Mouse (Mus musculus): ENCODE results near the gene Hsd11b2. TPM values are rescaled to one million over a fixed set of nuclear protein-coding genes. Genes with fewer than 3 reads are reported as not detected.

The Hsd11b2 gene
- polyA plus RNA-seq, 1 experiment from 2014 or later, result 2.8 TPM

DNA sequence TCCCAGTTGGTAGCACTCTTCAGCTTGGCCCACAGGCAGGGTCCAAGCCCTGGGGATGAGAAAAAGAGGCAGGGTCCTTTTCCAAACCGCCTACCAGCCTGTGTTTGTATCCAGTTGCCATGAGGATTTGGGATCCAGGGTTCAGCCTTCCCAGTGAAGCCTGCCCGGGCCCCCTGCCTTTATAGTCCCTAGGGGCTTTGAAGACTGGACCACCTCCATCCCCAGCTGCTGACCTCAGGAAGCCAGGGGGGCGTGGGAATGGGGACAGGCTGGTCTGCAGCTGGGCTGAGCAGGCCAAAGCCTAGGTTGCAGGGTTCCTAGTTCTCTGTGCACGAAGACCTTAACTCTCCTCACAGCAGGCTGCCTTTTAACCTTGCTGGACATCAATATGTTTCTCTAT lies 43.3 kb upstream of the Hsd11b2 start:
- no peak overlapping the region for H3K4me2 ChIP-seq (replicated peaks; ENCODE audit: low read depth)
- H3K9me3 ChIP-seq (ENCODE audit: control insufficient read depth, low read length), result no peaks in the 10 kb centered on the region
- peaks cover under 1% of the 10 kb centered on the region; the same call in 1 of the 2 replicates for H3K4me1 ChIP-seq (replicated peaks; ENCODE audit: control insufficient read depth, insufficient read depth)
- ATAC-seq (ENCODE audit: low FRiP score, low TSS enrichment) (no peak), DNase-seq (ENCODE audit: low spot score) (no peak)
- H3K27ac ChIP-seq (replicated peaks), result peak overlapping the region; percentile 19; the same call in 1 of the 2 replicates
- no peak overlapping the region for H3K4me3 ChIP-seq (ENCODE audit: low read depth, low read length)
- WGBS, result 68% methylated on average over 4 of the region's 4 CpGs
- TF ChIP-seq EP300 (optimal IDR thresholded peaks at IDR 0.05) (no peak), CTCF (IDR thresholded peaks at IDR 0.05; ENCODE audit: low read depth) (no peak)
- H3K36me3 ChIP-seq (ENCODE audit: control insufficient read depth, insufficient read depth, low read length), result peaks cover 12% of the 10 kb centered on the region
- H3K27me3 ChIP-seq (ENCODE audit: control insufficient read depth, insufficient read depth, low read length), result no peaks in the 10 kb centered on the region
- no peak overlapping the region for H3K9ac ChIP-seq (ENCODE audit: low read length)

DNA sequence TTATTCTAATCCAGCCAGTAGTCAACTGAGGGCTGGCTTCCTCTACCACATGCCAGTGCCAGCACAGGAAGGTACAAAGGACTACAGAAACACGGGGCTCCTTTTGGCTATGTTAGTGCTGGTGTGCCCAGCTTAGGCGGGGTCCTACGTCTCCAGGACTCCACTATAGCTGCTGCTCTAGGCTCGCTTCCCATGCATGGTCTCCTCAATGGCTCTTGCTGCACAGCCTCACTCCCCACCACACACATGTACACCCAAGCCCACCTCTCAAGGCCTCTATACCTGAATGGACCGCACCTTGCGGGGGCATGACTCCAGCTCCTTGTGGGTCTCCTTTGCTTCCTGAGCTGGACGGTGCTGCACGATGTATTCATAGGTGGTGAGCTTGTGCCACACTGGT lies 42.8 kb upstream of the Hsd11b2 start:
- 93% methylated on average over 8 of the region's 8 CpGs for WGBS
- Histone ChIP-seq H3K36me3 (ENCODE audit: control insufficient read depth, insufficient read depth, low read length) (peaks cover 12% of the 10 kb centered on the region), H3K27ac (replicated peaks) (no peak overlapping the region), H3K9me3 (ENCODE audit: control insufficient read depth, low read length) (no peaks in the 10 kb centered on the region), H3K4me2 (replicated peaks; ENCODE audit: low read depth) (no peak overlapping the region), H3K4me1 (replicated peaks; ENCODE audit: control insufficient read depth, insufficient read depth) (no peaks in the 10 kb centered on the region; the same call in 1 of the 2 replicates), H3K27me3 (ENCODE audit: control insufficient read depth, insufficient read depth, low read length) (no peaks in the 10 kb centered on the region), H3K9ac (ENCODE audit: low read length) (no peak overlapping the region), H3K4me3 (ENCODE audit: low read depth, low read length) (no peak overlapping the region)
- no peak for TF ChIP-seq CTCF (IDR thresholded peaks at IDR 0.05; ENCODE audit: low read depth)
- no peak for TF ChIP-seq EP300 (optimal IDR thresholded peaks at IDR 0.05)
- DNase-seq (ENCODE audit: low spot score) (no peak), ATAC-seq (ENCODE audit: low FRiP score, low TSS enrichment) (no peak)

DNA sequence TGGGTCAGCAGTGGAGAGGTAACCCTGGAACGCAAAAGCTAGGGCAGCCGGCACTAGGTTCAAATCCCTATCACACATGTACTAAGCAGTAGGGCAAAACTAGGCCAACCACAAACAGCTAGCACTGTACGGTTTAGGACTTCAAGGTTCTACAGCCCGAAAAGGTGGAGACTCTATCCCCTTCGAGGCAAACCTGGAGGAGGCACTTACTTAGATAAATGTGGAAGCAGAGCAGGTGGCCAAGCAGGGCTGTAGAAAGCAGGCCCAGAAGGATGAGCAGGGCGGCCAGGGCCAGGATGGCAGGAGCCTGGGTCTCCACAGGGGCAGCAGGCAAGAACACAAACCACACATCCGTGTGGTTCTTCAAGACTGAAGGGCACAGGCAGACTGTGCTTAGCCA lies 42.4 kb upstream of the Hsd11b2 start:
- no peak overlapping the region for H3K9ac ChIP-seq (ENCODE audit: low read length)
- ATAC-seq (ENCODE audit: low FRiP score, low TSS enrichment) (no peak), DNase-seq (ENCODE audit: low spot score) (no peak)
- H3K9me3 ChIP-seq (ENCODE audit: control insufficient read depth, low read length), result no peaks in the 10 kb centered on the region
- no peak overlapping the region for H3K4me2 ChIP-seq (replicated peaks; ENCODE audit: low read depth)
- H3K4me3 ChIP-seq (ENCODE audit: low read depth, low read length), result no peak overlapping the region
- H3K27ac ChIP-seq (replicated peaks), result no peak overlapping the region
- no peaks in the 10 kb centered on the region; the same call in 1 of the 2 replicates for H3K4me1 ChIP-seq (replicated peaks; ENCODE audit: control insufficient read depth, insufficient read depth)
- no peaks in the 10 kb centered on the region for H3K27me3 ChIP-seq (ENCODE audit: control insufficient read depth, insufficient read depth, low read length)
- TF ChIP-seq CTCF (IDR thresholded peaks at IDR 0.05; ENCODE audit: low read depth) (no peak), EP300 (optimal IDR thresholded peaks at IDR 0.05) (no peak)
- H3K36me3 ChIP-seq (ENCODE audit: control insufficient read depth, insufficient read depth, low read length), result peaks cover 12% of the 10 kb centered on the region
- WGBS, result 96% methylated on average over 7 of the region's 7 CpGs

DNA sequence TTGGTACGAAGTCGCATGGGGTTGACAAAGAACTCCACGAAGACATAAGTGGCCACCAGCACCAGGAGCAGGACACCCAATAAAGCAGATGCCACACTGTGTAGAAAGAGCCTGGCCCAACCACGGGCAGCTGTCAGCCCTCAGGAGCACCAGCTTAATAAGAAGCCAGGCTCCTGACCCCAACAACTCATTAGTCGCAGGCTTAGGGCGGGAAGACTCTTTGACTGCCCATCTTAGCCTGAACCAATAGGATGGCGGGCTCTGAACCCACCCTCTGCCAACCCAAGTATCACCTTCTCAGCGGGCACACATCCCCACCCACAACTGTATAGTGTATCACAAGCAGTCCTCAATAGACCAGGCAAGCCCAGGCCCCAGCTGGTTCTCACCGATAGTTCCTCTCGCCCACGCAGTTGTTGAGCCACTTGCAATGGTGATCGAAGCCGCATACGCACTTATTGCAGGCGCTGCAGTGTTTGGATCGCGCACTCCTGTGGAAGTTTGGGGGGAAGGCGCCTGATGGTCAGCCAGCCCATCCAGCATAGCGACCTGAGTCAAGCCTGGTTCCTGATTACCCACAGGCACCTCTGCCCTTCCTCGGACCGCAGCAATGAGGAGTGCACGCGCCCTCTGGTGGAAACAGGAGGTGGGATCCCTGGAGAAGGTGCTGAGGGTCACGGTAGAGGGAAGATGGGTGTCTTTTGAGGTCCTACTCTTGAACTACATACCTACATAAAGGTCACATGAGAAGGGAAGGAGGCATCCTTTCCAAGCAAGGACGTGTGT lies 41.7 kb upstream of the Hsd11b2 start:
- no peak for ATAC-seq (ENCODE audit: low FRiP score, low TSS enrichment)
- TF ChIP-seq CTCF (IDR thresholded peaks at IDR 0.05; ENCODE audit: low read depth) (peak; percentile 94), EP300 (optimal IDR thresholded peaks at IDR 0.05) (no peak)
- WGBS, result 50% methylated on average over 25 of the region's 25 CpGs
- Histone ChIP-seq H3K4me2 (replicated peaks; ENCODE audit: low read depth) (no peak overlapping the region), H3K4me1 (replicated peaks; ENCODE audit: control insufficient read depth, insufficient read depth) (no peaks in the 10 kb centered on the region; the same call in 1 of the 2 replicates), H3K9me3 (ENCODE audit: control insufficient read depth, low read length) (no peaks in the 10 kb centered on the region), H3K4me3 (ENCODE audit: low read depth, low read length) (no peak overlapping the region), H3K27me3 (ENCODE audit: control insufficient read depth, insufficient read depth, low read length) (no peaks in the 10 kb centered on the region), H3K36me3 (ENCODE audit: control insufficient read depth, insufficient read depth, low read length) (peaks cover 14% of the 10 kb centered on the region), H3K9ac (ENCODE audit: low read length) (no peak overlapping the region), H3K27ac (replicated peaks) (no peak overlapping the region)
- peak; percentile 69 for DNase-seq (ENCODE audit: low spot score)

DNA sequence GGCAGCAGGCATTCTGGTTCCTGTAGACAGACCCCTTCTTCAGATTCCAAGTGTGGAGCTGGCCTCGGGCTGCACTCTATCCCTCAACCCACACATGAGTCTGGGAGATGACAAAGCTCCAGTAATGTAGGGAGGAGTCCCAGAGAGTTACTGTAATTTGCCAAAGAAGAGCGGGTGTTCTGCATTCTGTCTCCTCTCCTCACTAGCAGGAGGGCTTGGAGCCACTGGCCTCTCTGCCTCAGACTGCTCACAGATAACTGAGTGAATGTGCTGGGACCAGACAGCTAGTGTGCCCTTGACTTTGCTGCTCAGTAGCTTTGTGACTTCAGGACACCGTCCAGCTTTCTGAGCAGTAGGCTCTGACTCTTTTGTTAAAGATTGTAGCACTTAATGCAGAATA lies 40.8 kb upstream of the Hsd11b2 start:
- H3K9me3 ChIP-seq (ENCODE audit: control insufficient read depth, low read length), result no peaks in the 10 kb centered on the region
- DNase-seq (ENCODE audit: low spot score) (no peak), ATAC-seq (ENCODE audit: low FRiP score, low TSS enrichment) (no peak)
- TF ChIP-seq CTCF (IDR thresholded peaks at IDR 0.05; ENCODE audit: low read depth) (no peak), EP300 (optimal IDR thresholded peaks at IDR 0.05) (no peak)
- H3K27me3 ChIP-seq (ENCODE audit: control insufficient read depth, insufficient read depth, low read length), result no peaks in the 10 kb centered on the region
- no peaks in the 10 kb centered on the region; the same call in 1 of the 2 replicates for H3K4me1 ChIP-seq (replicated peaks; ENCODE audit: control insufficient read depth, insufficient read depth)
- no peak overlapping the region for H3K9ac ChIP-seq (ENCODE audit: low read length)
- no peak overlapping the region for H3K27ac ChIP-seq (replicated peaks)
- H3K4me3 ChIP-seq (ENCODE audit: low read depth, low read length), result no peak overlapping the region
- no peak overlapping the region for H3K4me2 ChIP-seq (replicated peaks; ENCODE audit: low read depth)
- 68% methylated on average over 3 of the region's 3 CpGs for WGBS
- peaks cover 14% of the 10 kb centered on the region for H3K36me3 ChIP-seq (ENCODE audit: control insufficient read depth, insufficient read depth, low read length)

DNA sequence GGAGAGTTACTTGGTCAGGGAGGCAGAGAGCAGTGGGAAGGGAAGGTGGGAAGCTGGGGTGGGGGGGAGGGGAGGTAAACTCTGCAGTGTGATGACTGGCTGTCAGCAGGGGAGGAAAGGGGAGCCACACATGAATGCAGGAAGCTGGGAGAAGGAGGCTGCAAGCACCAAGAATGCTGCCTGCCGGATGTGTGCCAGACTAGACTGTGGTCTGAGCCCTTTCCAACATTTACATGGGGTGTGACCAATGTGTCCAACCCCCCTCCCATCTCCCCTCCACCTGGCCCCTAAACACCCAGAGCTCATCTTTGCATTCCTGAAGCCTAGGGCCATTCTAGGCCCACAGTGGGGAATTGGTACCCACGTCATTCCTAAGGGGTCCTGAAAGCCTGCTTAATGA lies 37.5 kb upstream of the Hsd11b2 start:
- no peak for TF ChIP-seq CTCF (IDR thresholded peaks at IDR 0.05; ENCODE audit: low read depth)
- no peak for TF ChIP-seq EP300 (optimal IDR thresholded peaks at IDR 0.05)
- no peaks in the 10 kb centered on the region for H3K27me3 ChIP-seq (ENCODE audit: control insufficient read depth, insufficient read depth, low read length)
- no peak overlapping the region for H3K9ac ChIP-seq (ENCODE audit: low read length)
- no peak overlapping the region for H3K27ac ChIP-seq (replicated peaks)
- H3K4me1 ChIP-seq (replicated peaks; ENCODE audit: control insufficient read depth, insufficient read depth), result no peaks in the 10 kb centered on the region
- ATAC-seq (ENCODE audit: low FRiP score, low TSS enrichment) (no peak), DNase-seq (ENCODE audit: low spot score) (no peak)
- H3K9me3 ChIP-seq (ENCODE audit: control insufficient read depth, low read length), result no peaks in the 10 kb centered on the region
- no peak overlapping the region for H3K4me3 ChIP-seq (ENCODE audit: low read depth, low read length)
- 44% methylated on average over 2 of the region's 2 CpGs for WGBS
- peaks cover 14% of the 10 kb centered on the region for H3K36me3 ChIP-seq (ENCODE audit: control insufficient read depth, insufficient read depth, low read length)
- H3K4me2 ChIP-seq (replicated peaks; ENCODE audit: low read depth), result no peak overlapping the region
